Mouse (Mus musculus) liver, postnatal 0 days (tissue): ENCODE data around the gene 1110017D15Rik.

ENCODE experiments used
- CTCF ChIP-seq: sonication (generic); IDR thresholded peaks from 2 replicates; pipeline ENCODE4 v1.5.1; 2016; ENCODE audit warnings: antibody characterized with exemption, low read depth
- EP300 ChIP-seq: IDR thresholded peaks from 2 replicates; pipeline ENCODE4 v1.6.1; 2016; ENCODE audit warnings: antibody characterized with exemption, low read depth, mild to moderate bottlenecking

GRCm38 (mm10) chr4:41506906-41507305, 10.2 kb downstream of the 1110017D15Rik start:
- TF ChIP-seq CTCF (no peak), EP300 (no peak)
